Mouse (Mus musculus) 416B (cell line): ENCODE results near the gene Cblb.

Source experiments
- DNase-seq: peaks from one replicate; pipeline ENCODE4 v3.0.0; 2011; ENCODE audit warnings: low read depth

Gene Cblb

DNA sequence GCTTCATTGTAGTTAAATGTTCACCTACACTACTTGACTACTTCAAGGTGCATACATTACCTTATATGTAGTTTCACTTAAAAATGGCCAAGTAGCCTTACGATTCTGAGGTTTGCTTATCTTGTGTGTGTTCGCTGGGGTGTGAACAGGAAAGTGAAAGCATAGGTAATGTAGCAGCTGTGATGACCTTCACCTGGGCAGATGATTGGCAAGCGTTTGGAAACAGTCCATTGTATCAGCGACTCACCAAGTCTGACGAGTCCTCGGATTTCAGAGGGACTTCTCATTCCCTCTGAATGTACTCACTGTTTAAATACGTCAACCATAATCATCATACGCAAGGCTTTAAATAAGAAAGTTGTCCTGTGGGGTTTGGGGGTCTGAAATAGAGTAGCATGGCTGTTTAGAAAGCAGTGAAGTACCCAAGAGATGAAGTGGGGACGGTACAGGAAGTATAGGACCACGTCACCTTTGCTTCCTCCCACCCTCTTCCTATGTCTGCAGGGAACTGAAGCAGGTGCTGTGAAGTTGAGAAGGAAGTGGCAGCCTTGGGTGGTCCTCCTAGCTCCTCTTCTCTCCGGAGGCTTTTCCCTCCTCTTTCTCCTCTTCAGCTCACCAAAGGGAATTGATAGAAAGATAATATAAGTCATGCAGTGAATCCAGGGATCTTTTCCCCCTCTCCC lies 101.9 kb downstream of the Cblb start:
- DNase-seq = no peak

DNA sequence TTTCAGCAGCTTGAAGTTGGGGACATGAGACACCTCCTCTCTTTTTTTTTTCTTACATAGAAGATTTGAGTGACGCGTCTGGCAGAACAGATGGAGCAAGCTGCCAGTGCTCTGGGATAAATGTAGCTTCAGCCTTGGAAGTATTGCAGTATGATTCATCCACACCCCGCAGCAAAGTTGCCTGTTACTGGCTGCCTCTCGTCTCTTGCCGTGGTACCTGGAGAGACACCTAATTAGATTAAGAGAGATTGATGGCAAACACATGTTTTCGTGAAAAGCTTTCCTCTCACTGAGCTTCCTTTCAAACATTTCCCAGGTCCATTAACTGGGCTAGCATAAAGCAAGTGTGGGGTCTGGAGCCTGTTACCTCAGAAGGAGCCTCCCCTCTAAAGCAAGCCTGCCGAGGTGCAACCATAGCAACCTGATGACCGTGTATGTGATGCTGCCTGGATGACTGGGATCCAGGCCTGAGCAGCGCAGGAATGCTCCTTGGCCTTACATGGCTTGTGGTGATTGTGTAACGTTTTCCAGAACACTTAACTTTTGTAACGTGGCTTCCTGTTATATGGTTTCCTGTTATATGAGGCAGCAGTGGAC lies 103.7 kb downstream of the Cblb start:
- peak; percentile 71 for DNase-seq

DNA sequence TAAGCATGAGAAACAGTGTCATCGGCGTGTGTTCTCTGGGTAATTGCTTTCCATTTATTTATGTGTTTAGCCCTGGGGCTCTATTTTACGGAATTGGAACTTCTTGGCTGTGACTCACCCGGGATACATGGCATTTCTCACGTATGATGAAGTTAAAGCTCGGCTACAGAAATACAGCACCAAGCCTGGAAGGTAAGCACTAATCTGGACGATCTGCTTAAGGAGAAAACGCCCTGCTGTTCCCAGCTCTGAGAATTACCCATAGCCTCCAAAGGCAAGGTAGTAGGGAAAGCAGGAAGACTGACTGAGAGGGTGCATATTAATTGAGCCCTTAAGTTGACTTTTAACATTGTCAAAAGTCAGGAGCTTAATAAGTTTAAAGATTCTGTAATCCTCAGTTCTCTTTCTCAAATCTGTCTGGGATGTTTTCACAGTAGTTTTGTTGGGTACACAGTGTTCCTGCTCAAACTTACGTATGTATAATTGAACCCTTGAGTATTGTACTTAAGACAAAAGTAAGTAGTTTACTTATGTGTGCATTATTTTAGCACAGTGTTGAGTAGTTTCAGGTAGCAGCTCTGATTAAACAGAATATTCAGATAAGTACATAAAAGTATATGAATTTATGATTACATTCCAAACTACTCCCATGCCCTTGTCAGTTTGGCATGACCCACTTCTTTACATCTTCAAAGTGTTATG lies 104.8 kb downstream of the Cblb start:
- DNase-seq = no peak

DNA sequence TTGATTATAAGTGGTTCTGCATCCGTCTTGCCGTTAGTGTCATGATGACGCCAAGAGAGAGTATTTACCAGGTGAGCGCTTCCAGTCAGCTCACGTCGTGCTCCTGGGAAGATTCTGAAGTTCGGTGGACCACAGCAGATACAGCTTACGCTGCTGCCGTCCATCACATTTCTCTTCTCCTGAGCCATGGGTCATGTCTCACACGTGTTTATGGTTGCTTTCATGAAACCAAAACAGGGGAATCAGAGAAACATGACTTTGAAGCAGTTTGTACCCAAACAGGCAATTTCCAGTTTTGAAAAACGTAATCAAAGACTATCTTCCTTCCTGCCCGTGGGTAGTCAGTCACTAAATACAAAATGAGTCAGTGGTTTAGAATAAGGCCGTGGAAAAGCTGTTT lies 112.1 kb downstream of the Cblb start:
- peak; percentile 66 for DNase-seq

DNA sequence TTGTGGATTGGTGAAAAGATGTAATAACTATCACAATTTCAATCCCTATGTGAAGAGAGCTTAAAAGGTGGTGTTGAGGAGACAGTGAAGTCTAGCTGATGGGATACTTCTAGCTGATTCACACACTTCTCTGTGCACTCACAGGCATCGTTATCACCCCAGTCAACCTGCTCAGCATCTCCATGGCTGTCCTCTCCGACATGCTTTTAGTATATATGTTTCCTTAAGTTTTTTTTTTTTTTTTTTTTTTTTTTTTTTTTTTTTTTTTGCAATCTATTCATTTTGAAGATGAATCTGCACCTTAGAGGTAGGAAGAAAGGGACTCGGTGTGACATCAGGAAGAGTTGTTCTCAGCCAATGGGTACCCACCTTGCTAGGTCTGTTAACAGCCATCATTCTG lies 112.8 kb downstream of the Cblb start:
- DNase-seq = no peak

DNA sequence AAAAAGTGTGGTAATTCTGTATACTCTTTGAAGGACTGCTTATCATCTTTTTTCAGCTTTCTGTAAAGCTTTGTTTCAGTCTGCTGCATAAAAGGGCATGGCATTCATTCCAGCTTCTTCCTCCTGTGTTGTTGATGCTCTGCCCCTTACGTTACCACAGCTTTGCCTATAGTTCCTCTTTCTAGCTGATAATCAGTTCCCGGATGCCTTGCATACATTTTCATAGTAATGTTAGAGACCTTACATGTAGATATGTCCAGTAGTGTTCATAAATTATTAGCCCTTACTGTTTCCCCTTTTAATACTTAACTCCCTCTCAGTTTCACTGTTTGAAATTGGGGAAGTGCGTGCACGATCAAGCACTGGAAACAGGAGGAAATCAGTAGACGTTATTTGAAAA lies 113.8 kb downstream of the Cblb start:
- DNase-seq = peak; percentile 64

DNA sequence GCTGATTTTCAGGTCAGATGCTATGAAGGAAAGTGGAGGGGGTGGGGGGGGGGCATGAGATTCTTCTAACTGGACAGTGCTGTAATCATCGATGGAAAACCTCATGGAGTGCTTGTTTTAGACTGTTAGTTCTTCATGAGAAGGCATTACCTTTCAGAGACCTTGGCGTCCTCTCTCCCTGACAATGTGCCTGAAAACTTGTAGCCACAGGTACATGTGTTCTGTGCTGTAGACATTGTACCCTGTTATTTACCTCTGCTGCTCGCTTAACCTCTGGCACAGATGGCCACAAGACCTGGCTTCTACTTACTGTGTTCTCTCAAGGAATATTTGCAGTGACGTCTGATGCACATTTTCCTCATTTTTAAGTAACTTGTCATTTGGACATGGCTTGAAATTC lies 114.5 kb downstream of the Cblb start:
- no peak for DNase-seq

DNA sequence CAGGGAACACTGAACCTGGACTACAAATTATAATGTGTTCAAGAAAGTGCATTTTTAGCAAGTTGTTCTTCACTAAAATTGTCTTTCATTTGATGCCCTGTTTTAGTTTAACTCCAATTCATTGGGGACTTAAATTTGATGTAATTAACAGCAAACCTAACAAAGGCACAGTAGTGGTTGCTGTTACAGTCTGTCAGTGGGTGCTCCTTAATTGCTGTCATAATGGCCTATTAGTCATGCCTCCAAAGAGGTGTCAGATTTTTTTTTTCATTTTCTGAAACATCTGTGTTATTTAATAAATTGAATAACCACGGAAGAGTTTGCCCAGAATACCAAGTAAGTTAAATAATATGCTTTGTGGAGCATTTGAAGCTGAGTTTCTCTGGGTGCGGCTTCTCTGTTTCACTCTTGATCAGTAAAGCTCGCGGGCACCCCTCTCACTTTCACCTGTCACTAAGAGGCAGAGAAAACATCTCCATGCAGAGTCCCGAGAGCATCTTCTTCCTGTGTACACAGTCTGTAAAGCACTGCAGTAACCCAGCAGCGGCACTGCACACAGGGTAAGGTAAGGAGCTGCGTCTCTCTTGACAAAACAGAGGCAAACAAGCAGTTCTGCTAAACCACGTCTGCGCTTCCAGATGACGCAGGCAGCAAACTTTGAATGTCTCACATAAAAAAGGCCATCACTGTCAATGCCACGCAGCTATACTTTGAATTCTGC lies 116.1 kb downstream of the Cblb start:
- no peak for DNase-seq

DNA sequence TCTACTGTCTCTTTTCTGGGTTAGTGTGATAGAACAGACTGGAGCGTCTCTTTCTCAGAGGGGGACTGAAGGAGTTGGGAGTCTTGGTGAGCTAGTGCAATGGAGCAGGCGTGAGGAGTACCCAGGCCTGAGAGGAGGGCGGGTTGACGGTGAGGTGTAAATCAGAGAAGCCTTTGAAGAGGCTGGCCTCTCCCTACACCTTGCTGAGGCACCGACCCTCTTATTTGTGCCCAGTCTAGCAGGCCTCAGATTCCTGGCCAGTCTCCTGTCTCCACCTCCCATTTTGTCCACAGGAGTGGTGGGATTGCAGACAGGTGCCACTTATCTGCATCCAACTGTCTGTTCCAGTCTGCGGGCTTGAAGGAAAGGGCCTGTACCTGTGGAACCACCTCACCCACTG lies 117.0 kb downstream of the Cblb start:
- no peak for DNase-seq

DNA sequence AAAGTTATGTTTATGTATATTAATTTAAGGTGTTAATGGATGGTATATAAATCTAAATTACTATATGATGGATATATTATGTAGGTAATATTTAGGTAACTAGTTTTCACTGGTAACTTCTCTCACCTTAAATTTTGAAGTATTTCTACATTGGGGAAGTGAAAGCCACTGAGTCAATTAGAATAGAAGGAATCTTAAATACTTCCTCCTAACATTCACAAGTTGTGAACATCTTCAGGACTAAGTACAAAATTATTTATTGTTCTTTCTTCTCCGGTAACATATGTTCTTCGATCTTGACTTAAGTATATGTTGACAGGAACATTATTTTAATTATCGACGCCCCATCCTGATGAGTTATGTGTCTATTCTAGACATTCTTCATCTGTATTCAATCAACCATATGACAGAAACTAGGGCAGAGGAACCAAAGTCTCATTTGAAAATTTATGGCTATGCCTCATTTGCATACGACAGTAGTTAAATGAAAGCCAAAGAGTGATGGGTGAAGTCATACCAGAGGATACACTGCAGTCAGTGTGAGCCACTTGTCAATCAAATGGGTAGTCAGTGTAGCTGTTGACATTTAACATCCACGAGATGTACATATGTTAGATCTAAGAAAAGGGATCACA lies 118.2 kb downstream of the Cblb start:
- DNase-seq = no peak

DNA sequence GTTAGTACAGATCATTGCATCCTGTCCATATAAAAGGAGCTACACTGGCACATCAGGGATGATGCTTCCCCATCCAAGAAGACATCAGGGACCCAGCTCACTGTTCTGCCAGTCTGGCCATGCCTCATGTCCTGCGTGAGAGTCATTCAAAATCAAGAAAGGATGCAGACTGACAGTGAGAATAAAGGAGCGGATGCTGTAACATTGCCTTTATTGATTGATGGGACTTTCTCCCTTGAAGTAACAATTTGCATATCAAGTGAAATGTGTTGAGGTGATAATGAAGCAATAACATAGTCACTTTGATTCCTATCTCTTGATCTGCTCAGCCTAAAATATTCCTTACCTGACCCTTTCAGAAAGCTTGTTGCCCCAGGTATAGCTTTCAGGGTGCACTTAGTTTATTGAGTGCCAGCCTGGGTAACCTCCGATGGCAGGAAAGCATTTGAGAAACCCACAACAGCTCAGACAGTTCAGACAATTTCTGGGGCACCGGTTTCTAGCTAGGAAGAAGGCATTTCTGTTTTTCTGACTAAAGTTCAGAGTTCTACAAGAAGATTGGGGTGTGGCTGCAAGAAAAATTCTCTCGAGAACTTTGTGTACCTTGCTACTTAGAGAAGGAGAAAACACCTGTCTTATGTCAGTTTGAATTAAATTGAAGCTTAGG lies 124.1 kb downstream of the Cblb start:
- DNase-seq = no peak

DNA sequence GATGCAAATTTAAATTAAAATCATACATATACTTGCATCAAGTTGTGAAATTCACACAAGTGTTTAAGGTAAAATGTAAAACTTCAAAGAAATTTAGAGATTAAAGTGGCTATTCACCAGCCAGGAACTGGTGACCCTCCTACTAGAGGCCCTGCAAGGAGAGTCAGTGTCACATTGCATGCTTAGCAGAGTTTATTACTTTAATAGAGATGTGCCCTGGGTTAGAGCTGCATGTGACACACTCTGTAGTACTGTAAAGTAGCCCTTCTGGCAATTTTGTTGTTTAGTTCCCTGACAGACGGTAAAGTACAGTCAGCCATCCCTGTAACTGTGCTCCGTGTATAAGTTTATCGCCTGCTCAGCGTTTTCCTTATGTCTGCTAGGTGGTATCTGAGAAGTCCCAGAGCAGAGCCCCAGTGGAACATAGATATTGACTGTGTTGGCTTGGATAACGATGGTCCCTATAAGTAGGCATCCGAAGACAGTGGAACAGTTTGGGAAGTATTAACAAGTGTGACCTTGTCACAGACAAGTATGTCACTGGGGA lies 129.0 kb downstream of the Cblb start:
- DNase-seq = no peak

DNA sequence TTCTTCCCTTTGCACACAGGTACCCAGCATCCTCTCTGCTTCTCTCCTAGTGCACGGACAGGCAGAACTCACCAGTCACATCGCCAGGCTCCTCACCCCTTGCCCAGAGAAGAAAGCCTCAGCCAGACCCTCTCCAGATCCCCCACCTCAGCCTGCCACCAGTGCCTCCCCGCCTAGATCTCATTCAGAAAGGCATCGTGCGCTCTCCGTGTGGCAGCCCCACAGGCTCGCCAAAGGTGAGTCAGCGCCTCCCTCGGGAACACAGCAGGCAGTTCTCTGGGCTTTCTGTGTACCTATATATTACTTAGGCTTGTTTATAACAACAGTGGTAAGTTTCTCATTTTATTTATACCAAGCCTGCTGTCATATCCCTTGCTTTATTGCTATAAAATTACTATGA lies 133.2 kb downstream of the Cblb start:
- no peak for DNase-seq

DNA sequence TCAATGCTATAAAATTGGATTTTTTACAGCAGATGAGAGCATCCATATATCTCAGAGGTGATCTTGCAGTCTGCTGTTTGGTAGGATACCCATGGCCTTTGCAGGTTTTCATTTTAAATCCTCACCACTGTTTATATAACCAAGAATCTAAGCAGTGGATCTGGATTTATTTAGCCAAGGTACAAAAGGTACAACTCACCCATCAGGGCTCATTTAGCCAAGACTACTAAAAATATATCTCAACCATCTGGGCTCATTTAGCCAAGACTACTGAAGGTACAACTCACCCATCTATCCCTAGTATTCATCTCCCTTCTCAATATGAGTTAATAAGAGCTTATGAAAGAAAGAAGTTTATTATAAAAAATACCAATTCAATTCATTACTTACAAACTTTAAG lies 142.2 kb downstream of the Cblb start:
- no peak for DNase-seq

DNA sequence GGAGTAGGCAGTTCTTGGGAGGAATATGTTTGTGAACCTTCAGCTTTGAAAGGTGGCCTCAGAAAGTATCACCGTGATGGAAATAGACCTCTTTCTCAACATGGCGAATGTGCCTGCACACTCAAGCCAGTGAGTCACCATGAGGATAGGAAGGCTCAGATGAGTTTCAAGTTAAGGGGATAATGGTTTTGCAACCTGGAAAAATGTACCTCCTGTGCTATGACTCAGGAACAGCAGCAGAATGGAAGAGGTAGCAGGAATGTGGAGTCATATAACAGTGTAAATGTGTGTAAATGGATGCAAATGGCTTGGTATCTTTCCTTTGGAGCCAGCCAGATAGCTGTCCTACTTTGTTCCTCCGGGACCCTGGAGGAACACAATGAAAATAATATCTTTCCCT lies 148.8 kb downstream of the Cblb start:
- peak; percentile 62 for DNase-seq

DNA sequence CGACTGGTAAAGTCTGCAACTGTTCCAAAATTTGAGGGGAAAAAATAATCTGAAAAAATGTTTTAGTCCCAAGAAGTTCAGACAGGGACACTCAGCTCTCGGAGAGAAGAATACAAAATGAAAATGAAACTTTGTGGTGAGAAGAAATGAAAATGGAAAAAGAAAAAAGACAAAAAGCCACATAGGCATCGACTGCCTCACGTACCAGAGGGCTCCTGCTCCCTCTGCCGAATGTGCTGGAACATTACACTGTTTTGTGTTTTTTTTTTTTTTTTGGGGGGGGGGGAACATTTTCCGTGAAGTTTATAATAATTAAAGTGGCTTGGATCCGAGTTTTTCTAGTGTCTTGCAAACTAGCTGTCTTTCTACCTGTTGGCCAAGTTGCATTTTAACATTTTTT lies 151.0 kb downstream of the Cblb start:
- DNase-seq = peak; percentile 82

DNA sequence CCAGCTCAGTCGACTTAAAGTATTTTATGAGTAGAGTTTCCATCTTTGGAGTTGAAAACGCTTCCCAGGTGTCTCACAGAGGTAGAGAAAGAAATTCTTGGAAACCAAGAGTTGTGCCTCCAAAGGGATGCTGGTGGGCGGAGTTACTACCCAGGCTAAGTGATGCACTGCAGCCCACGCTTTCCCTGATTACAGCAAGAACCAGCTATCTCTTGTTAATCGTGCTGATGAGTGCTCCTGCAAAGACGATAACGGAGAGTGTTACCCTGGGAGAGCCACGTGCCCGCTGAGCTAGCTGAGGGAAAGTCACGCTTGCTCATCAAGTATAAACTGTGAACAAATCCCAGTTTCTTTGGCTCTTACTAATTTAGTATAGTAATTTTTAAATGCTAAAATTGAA lies 153.3 kb downstream of the Cblb start:
- no peak for DNase-seq

DNA sequence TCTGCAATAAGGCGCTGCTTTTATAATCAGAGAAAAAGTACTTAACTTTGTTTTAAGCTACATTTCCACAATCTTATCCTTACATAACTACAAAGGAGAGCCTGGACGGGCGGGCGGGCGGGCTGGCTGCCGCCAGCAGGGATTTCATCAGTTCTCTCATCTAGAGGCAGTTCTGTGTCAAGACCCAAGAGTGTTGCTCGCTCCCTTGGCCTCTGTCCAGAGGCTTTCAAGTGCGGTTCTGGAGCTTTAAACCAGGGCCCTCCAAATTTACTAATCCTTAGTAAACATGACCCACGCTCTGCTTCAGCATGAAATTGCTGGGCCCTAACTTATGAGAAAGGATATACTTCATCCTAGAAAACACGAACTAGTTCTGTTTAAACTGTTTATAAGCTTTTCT lies 155.7 kb downstream of the Cblb start:
- no peak for DNase-seq

DNA sequence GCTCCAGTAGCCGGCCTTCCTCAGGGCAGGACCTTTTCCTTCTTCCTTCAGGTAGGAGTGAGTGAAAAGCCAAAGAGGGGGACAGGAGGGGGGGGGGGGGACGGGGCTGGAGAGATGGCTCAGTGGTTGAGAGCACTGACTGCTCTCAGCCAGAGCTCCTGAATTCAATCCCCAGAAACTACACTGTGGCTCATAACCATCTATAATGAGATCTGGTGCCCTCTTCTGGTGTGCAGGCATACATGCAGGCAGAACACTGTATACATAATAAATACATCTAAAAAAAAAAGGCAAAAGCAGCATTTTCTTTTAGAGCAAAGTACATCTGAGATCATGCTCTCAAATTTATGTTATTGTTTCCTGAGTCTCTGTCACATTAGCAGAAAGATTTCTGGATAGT lies 158.1 kb downstream of the Cblb start:
- no peak for DNase-seq

DNA sequence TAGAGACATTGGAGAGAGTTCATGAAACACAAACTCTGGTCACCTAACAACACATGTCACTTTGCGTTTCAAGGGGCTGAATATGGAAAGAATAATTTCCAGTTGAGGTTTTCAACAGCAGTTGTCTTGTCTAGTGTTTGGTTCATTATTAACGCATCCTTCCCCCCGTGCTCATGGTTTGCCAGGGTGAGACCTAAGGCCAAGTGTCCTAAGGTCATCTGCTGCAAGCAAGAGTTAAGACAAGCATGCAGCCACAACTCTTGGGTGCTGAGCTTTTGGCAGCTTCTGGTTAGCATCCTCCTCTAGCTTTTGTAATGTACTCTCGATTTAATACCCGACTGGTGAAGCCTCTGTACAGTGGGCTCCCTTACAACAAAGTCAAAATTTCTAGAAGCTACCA lies 159.7 kb downstream of the Cblb start:
- no peak for DNase-seq

DNA sequence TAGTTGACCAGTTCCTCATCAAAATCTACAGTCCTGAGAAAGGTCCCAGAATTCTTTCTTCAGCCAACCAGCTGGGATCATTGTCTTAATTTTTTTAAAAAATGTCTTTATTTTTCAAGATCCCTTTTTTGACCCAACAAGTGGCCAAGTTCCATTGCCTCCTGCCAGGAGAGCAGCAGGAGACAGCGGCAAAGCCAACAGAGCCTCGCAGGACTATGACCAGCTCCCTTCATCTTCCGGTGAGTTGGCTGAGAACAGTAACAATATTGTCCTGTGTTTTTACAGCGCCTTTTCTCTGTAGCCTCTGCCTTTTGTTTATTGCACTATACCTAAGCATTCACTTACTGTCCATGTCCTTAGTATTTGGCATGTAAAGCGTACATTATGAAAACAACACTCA lies 163.0 kb downstream of the Cblb start:
- DNase-seq = no peak

DNA sequence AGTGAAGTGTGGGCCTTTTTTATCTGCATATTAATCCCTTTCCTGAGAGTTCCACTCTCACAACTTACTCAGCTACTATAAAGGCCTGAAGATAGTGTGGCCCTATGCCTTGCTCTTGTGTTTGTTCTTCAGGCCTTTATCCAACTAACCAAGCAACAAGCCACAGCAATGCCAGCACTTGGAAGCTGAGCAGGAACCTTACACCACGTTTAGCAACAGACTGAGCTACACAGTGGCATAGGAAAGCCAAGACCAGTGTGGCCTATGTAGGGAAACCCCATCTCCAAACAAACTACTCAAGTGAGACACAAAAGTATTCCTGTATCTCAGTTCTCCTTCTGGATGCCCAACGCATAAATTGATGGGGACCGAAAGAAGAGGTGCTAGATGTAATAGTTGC lies 163.8 kb downstream of the Cblb start:
- no peak for DNase-seq
